Mouse (Mus musculus) hindbrain, embryonic 15.5 days (tissue): ENCODE data around the gene Rnf141. TPM values are rescaled to one million over a fixed set of nuclear protein-coding genes. Genes with fewer than 3 reads are reported as not detected.
A peak's percentile ranks its signal among the peaks of the same experiment; 100 is the strongest.

Source experiments
- ATAC-seq: fragments of 200-750 bp; cut with Nextera tagmentation; 2 replicates; pipeline ENCODE4 v1.8.0; 2017; ENCODE audit warnings: low read depth, moderate number of reproducible peaks, moderate TSS enrichment; ENCODE audit not compliant: low FRiP score
- H3K27ac ChIP-seq: fragments of 300-500 bp; sonication (generic); replicated peaks from 2 replicates; pipeline ENCODE4 v1.5.1; 2015; ENCODE audit warnings: mild to moderate bottlenecking, inconsistent platforms
- H3K27me3 ChIP-seq: fragments of 300-500 bp; sonication (generic); 2 replicates; pipeline ENCODE4 v1.6.1; 2015; ENCODE audit warnings: control low read depth, inconsistent platforms
- H3K36me3 ChIP-seq: fragments of 300-500 bp; sonication (generic); 2 replicates; pipeline ENCODE4 v1.6.1; 2015; ENCODE audit warnings: control low read depth, inconsistent platforms
- H3K4me1 ChIP-seq: fragments of 300-500 bp; sonication (generic); replicated peaks from 2 replicates; pipeline ENCODE4 v1.6.1; 2015; ENCODE audit warnings: control low read depth, inconsistent platforms
- H3K4me2 ChIP-seq: fragments of 300-500 bp; sonication (generic); 2 replicates; pipeline ENCODE4 v1.6.1; 2015; ENCODE audit warnings: moderate library complexity, mild to moderate bottlenecking, inconsistent platforms
- H3K4me3 ChIP-seq: fragments of 300-500 bp; sonication (generic); 2 replicates; pipeline ENCODE4 v1.5.1; 2015; ENCODE audit warnings: mild to moderate bottlenecking, inconsistent platforms
- H3K9ac ChIP-seq: fragments of 300-500 bp; sonication (generic); 2 replicates; pipeline ENCODE4 v1.6.1; 2015; ENCODE audit warnings: inconsistent platforms
- H3K9me3 ChIP-seq: fragments of 300-500 bp; sonication (generic); 2 replicates; pipeline ENCODE4 v1.6.1; 2016; ENCODE audit warnings: control low read depth, inconsistent platforms
- WGBS: fragments of 180-500 bp; shearing (Covaris S2); methylation state at CpG from one replicate; pipeline ENCODE4 v1.1.7; 2015; 5-methylcytosine and 5-hydroxymethylcytosine counted together
- polyA plus RNA-seq: library from polyadenylated mRNA; unstranded; fragments of >200 nt; fragmentation: Nextera tagmentation; extraction: Ambion mirVana; gene quantifications from 2 replicates; pipeline ENCODE4 v1.2.1, GENCODE M21; 2015

The Rnf141 gene
- polyA plus RNA-seq, 1 experiment from 2014 or later: 37.9 TPM

GRCm38 (mm10) chr7:110785741-110786146 lies 58.5 kb downstream of the Rnf141 start:
- no peak for ATAC-seq
- H3K36me3 ChIP-seq: no peaks in the 10 kb centered on the region
- no peaks in the 10 kb centered on the region for H3K27me3 ChIP-seq
- H3K4me1 ChIP-seq: peaks cover 19% of the 10 kb centered on the region
- no peaks in the 10 kb centered on the region for H3K9me3 ChIP-seq
- no peak overlapping the region for H3K4me2 ChIP-seq
- no peak overlapping the region for H3K9ac ChIP-seq
- no peak overlapping the region for H3K27ac ChIP-seq
- no peak overlapping the region for H3K4me3 ChIP-seq
- WGBS: 70% methylated on average over 3 of the region's 3 CpGs

GRCm38 (mm10) chr7:110784965-110785364 lies 59.3 kb downstream of the Rnf141 start:
- Histone ChIP-seq H3K27me3 (no peaks in the 10 kb centered on the region), H3K9me3 (no peaks in the 10 kb centered on the region), H3K36me3 (no peaks in the 10 kb centered on the region), H3K4me2 (no peak overlapping the region), H3K9ac (no peak overlapping the region), H3K4me3 (no peak overlapping the region), H3K4me1 (peaks cover 23% of the 10 kb centered on the region), H3K27ac (no peak overlapping the region)
- WGBS: 75% methylated on average over 8 of the region's 8 CpGs
- ATAC-seq: no peak

- H3K9me3 ChIP-seq: no peaks in the 10 kb centered on the region
- H3K27ac ChIP-seq: no peak overlapping the region
- H3K4me3 ChIP-seq: no peak overlapping the region
- ATAC-seq: no peak
- no peaks in the 10 kb centered on the region for H3K27me3 ChIP-seq
- WGBS: 54% methylated on average over 10 of the region's 10 CpGs
- no peak overlapping the region for H3K9ac ChIP-seq
- H3K36me3 ChIP-seq: no peaks in the 10 kb centered on the region
- H3K4me2 ChIP-seq: no peak overlapping the region
- peaks cover 23% of the 10 kb centered on the region for H3K4me1 ChIP-seq
These were observed 61.3 kb downstream of the Rnf141 start for GRCm38 (mm10) chr7:110782845-110783478.

GRCm38 (mm10) chr7:110782135-110782534 lies 62.1 kb downstream of the Rnf141 start:
- Histone ChIP-seq H3K9me3 (no peaks in the 10 kb centered on the region), H3K36me3 (no peaks in the 10 kb centered on the region), H3K4me1 (peaks cover 23% of the 10 kb centered on the region), H3K4me2 (no peak overlapping the region), H3K27me3 (no peaks in the 10 kb centered on the region), H3K27ac (peak overlapping the region; percentile 70), H3K9ac (no peak overlapping the region), H3K4me3 (no peak overlapping the region)
- 64% methylated on average over 7 of the region's 7 CpGs for WGBS
- ATAC-seq: no peak

GRCm38 (mm10) chr7:110781231-110781711 lies 63.0 kb downstream of the Rnf141 start:
- 0 out of 2 replicates have a peak, but pooled peaks have one; percentile 16 for ATAC-seq
- Histone ChIP-seq H3K4me3 (no peak overlapping the region), H3K4me1 (peaks cover 23% of the 10 kb centered on the region), H3K9ac (no peak overlapping the region), H3K27me3 (no peaks in the 10 kb centered on the region), H3K27ac (peak overlapping the region; percentile 70), H3K4me2 (no peak overlapping the region), H3K9me3 (no peaks in the 10 kb centered on the region), H3K36me3 (no peaks in the 10 kb centered on the region)
- WGBS: 63% methylated on average over 2 of the region's 2 CpGs

GRCm38 (mm10) chr7:110780520-110780919 lies 63.7 kb downstream of the Rnf141 start:
- Histone ChIP-seq H3K4me3 (no peak overlapping the region), H3K9me3 (no peaks in the 10 kb centered on the region), H3K36me3 (no peaks in the 10 kb centered on the region), H3K27ac (peak overlapping the region; percentile 70), H3K4me1 (peaks cover 20% of the 10 kb centered on the region), H3K27me3 (no peaks in the 10 kb centered on the region), H3K9ac (no peak overlapping the region), H3K4me2 (no peak overlapping the region)
- ATAC-seq: no peak
- 78% methylated on average over 4 of the region's 4 CpGs for whole genome bisulfite sequencing

GRCm38 (mm10) chr7:110779605-110780111 lies 64.6 kb downstream of the Rnf141 start:
- no peak overlapping the region for H3K4me3 ChIP-seq
- no peaks in the 10 kb centered on the region for H3K36me3 ChIP-seq
- H3K27me3 ChIP-seq: no peaks in the 10 kb centered on the region
- no peak overlapping the region for H3K9ac ChIP-seq
- WGBS: 64% methylated on average over 8 of the region's 8 CpGs
- H3K4me1 ChIP-seq: peaks cover 23% of the 10 kb centered on the region
- peak overlapping the region; percentile 70 for H3K27ac ChIP-seq
- H3K9me3 ChIP-seq: no peaks in the 10 kb centered on the region
- no peak overlapping the region for H3K4me2 ChIP-seq
- ATAC-seq: peak; percentile 87

- Histone ChIP-seq H3K9me3 (no peaks in the 10 kb centered on the region), H3K36me3 (no peaks in the 10 kb centered on the region), H3K9ac (no peak overlapping the region), H3K4me1 (peaks cover 29% of the 10 kb centered on the region), H3K27me3 (no peaks in the 10 kb centered on the region), H3K27ac (peak overlapping the region; percentile 70), H3K4me3 (no peak overlapping the region), H3K4me2 (no peak overlapping the region)
- ATAC-seq: no peak
- WGBS: 96% methylated on average over 7 of the region's 7 CpGs
These were observed 65.3 kb downstream of the Rnf141 start for GRCm38 (mm10) chr7:110778933-110779332.

- Histone ChIP-seq H3K27me3 (no peaks in the 10 kb centered on the region), H3K4me3 (no peak overlapping the region), H3K36me3 (no peaks in the 10 kb centered on the region), H3K4me2 (no peak overlapping the region), H3K9ac (no peak overlapping the region), H3K4me1 (peaks cover 39% of the 10 kb centered on the region), H3K27ac (no peak overlapping the region), H3K9me3 (no peaks in the 10 kb centered on the region)
- no peak for ATAC-seq
- WGBS: 77% methylated on average over 18 of the region's 18 CpGs
These were observed 66.9 kb downstream of the Rnf141 start for GRCm38 (mm10) chr7:110777146-110778001.

GRCm38 (mm10) chr7:110774674-110775073 lies 69.6 kb downstream of the Rnf141 start:
- peaks cover 19% of the 10 kb centered on the region for H3K4me1 ChIP-seq
- no peaks in the 10 kb centered on the region for H3K27me3 ChIP-seq
- H3K9ac ChIP-seq: no peak overlapping the region
- no peaks in the 10 kb centered on the region for H3K9me3 ChIP-seq
- no peak overlapping the region for H3K27ac ChIP-seq
- WGBS: 93% methylated on average over 8 of the region's 8 CpGs
- no peaks in the 10 kb centered on the region for H3K36me3 ChIP-seq
- H3K4me3 ChIP-seq: no peak overlapping the region
- no peak for ATAC-seq
- no peak overlapping the region for H3K4me2 ChIP-seq

GRCm38 (mm10) chr7:110774077-110774476 lies 70.2 kb downstream of the Rnf141 start:
- H3K4me1 ChIP-seq: peaks cover 25% of the 10 kb centered on the region
- H3K27ac ChIP-seq: peak overlapping the region; percentile 79
- no peaks in the 10 kb centered on the region for H3K9me3 ChIP-seq
- no peaks in the 10 kb centered on the region for H3K36me3 ChIP-seq
- 0 out of 2 replicates have a peak, but pooled peaks have one; percentile 50 for ATAC-seq
- H3K27me3 ChIP-seq: no peaks in the 10 kb centered on the region
- 85% methylated on average over 1 of the region's 1 CpGs for WGBS
- H3K4me2 ChIP-seq: peak overlapping the region; percentile 27
- peak overlapping the region; percentile 21; the same call in 1 of the 2 replicates for H3K9ac ChIP-seq
- H3K4me3 ChIP-seq: no peak overlapping the region
